ENCODE assay signal across 33 mouse cellular contexts in genomic region chr2:121453917-121454316, GRCm38 (mm10). TPM values are rescaled to one million over a fixed set of nuclear protein-coding genes. Genes with fewer than 3 reads are reported as not detected.
DNase-seq lines count a peak whose midpoint lies in the region; ATAC-seq and TF ChIP-seq lines count a peak whose summit lies in the region.
"Had no signal": no experiment of that assay in that cellular context is flagged by ENCODE, and none has a peak within 500 bp of the region (broad histone marks: within the 10 kb centered on the region; RNA-seq: fewer than 3 reads in every experiment).

No protein-coding gene starts in this region.

- WGBS in heart, embryonic 12.5 days = 81% methylated on average over 6 of the region's 6 CpGs
- 72% methylated on average over 6 of the region's 6 CpGs for WGBS in liver, embryonic 12.5 days (ENCODE audit: insufficient replicate concordance)
- 88% methylated on average over 6 of the region's 6 CpGs for WGBS in liver, embryonic 11.5 days
- WGBS in heart, postnatal 0 days = 86% methylated on average over 6 of the region's 6 CpGs

- intact Hi-C loops in gastrocnemius, adult 2 months (cut with DNase I) = no loop called here

- H3K4me1 ChIP-seq in heart, embryonic 12.5 days (replicated peaks) = peaks cover 39% of the 10 kb centered on the region
- H3K4me1 ChIP-seq in liver, embryonic 12.5 days = peaks cover 48% of the 10 kb centered on the region
- peaks cover 27% of the 10 kb centered on the region for H3K4me1 ChIP-seq in liver, embryonic 11.5 days (replicated peaks; ENCODE audit: control insufficient read depth, insufficient read depth, low read length)
- peaks cover 33% of the 10 kb centered on the region for H3K4me1 ChIP-seq in heart, postnatal 0 days (ENCODE audit: control insufficient read depth, insufficient read depth)

- H3K4me2 ChIP-seq in heart, embryonic 12.5 days = peak overlapping the region; percentile 34
- H3K4me2 ChIP-seq in liver, embryonic 12.5 days = no peak overlapping the region
- no peak overlapping the region for H3K4me2 ChIP-seq in liver, embryonic 11.5 days
- H3K4me2 ChIP-seq in heart, postnatal 0 days (ENCODE audit: low read depth, low read length) = no peak overlapping the region
- H3K4me2 ChIP-seq: embryonic facial prominence, embryonic 12.5 days; hindbrain, embryonic 14.5 days; kidney, embryonic 15.5 days; limb, embryonic 12.5 days had no signal

- no peak for TF ChIP-seq EP300 in heart, postnatal 0 days (IDR thresholded peaks at IDR 0.05; ENCODE audit: low read depth)

- no peak overlapping the region for H3K4me3 ChIP-seq in gastrocnemius, adult 2 months
- no peak overlapping the region for H3K4me3 ChIP-seq in heart, embryonic 12.5 days
- no peak overlapping the region for H3K4me3 ChIP-seq in liver, embryonic 12.5 days
- H3K4me3 ChIP-seq in liver, embryonic 11.5 days (ENCODE audit: low read depth, low read length) = no peak overlapping the region
- no peak overlapping the region for H3K4me3 ChIP-seq in heart, postnatal 0 days (ENCODE audit: low read depth, low read length)
- H3K4me3 ChIP-seq: embryonic facial prominence, embryonic 12.5 days; kidney, embryonic 15.5 days; layer of hippocampus, adult 2 months; left cerebral cortex, adult 2 months; limb, embryonic 12.5 days had no signal

- peak; percentile 22 for DNase-seq in gastrocnemius, adult 2 months
- no peak for DNase-seq in gastrocnemius, postnatal 10 days
- DNase-seq in heart, postnatal 4 days = no peak
- DNase-seq in liver, embryonic 11.5 days (ENCODE audit: low spot score) = no peak
- DNase-seq in heart, postnatal 0 days (ENCODE audit: low spot score) = no peak
- no peak for DNase-seq in thymus, postnatal 25 days
- DNase-seq: adrenal gland, postnatal 14 days; cerebellum, adult 11 months; cerebellum, adult 9-10 months; cerebellum, postnatal 36 days; gastrocnemius, postnatal 14 days; kidney, adult 11 months; kidney, postnatal 36 days; liver, postnatal 0 days; lung, postnatal 4 days; midbrain, embryonic 14.5 days; right cerebral cortex, adult 18-20 months; spleen, adult 18-20 months; thymus, postnatal 14 days had no signal

- H3K27me3 ChIP-seq in heart, embryonic 12.5 days (replicated peaks) = no peaks in the 10 kb centered on the region
- no peaks in the 10 kb centered on the region for H3K27me3 ChIP-seq in liver, embryonic 12.5 days (replicated peaks)
- no peaks in the 10 kb centered on the region for H3K27me3 ChIP-seq in liver, embryonic 11.5 days (replicated peaks; ENCODE audit: control insufficient read depth, insufficient read depth, low read length)
- no peaks in the 10 kb centered on the region for H3K27me3 ChIP-seq in heart, postnatal 0 days (ENCODE audit: control insufficient read depth, insufficient read depth, low read length)
- H3K27me3 ChIP-seq: embryonic facial prominence, embryonic 12.5 days; kidney, embryonic 15.5 days; limb, embryonic 12.5 days had no signal

- no peak overlapping the region for H3K9ac ChIP-seq in heart, embryonic 12.5 days
- no peak overlapping the region for H3K9ac ChIP-seq in liver, embryonic 12.5 days
- no peak overlapping the region for H3K9ac ChIP-seq in liver, embryonic 11.5 days (ENCODE audit: low read depth, low read length)
- no peak overlapping the region for H3K9ac ChIP-seq in heart, postnatal 0 days (replicated peaks; ENCODE audit: low read depth, low read length)
- H3K9ac ChIP-seq: embryonic facial prominence, embryonic 12.5 days; hindbrain, embryonic 14.5 days; kidney, embryonic 15.5 days; limb, embryonic 12.5 days; liver, postnatal 0 days had no signal

- H3K27ac ChIP-seq in gastrocnemius, adult 2 months = peak overlapping the region; percentile 87
- peak overlapping the region; percentile 79 for H3K27ac ChIP-seq in heart, embryonic 12.5 days (ENCODE audit: poor library complexity, severe bottlenecking)
- 0 out of 2 replicates have a peak overlapping the region, but pooled peaks have one; percentile 12 for H3K27ac ChIP-seq in liver, embryonic 12.5 days
- H3K27ac ChIP-seq in liver, embryonic 11.5 days (ENCODE audit: low read depth, low read length) = no peak overlapping the region
- H3K27ac ChIP-seq in heart, postnatal 0 days (ENCODE audit: low read depth) = peak overlapping the region; percentile 61
- H3K27ac ChIP-seq: embryonic facial prominence, embryonic 12.5 days; hindbrain, embryonic 14.5 days; kidney, embryonic 15.5 days; layer of hippocampus, adult 2 months; limb, embryonic 12.5 days had no signal

- no peaks in the 10 kb centered on the region for H3K9me3 ChIP-seq in heart, embryonic 12.5 days (replicated peaks)
- no peaks in the 10 kb centered on the region for H3K9me3 ChIP-seq in liver, embryonic 12.5 days (replicated peaks)
- H3K9me3 ChIP-seq in liver, embryonic 11.5 days (ENCODE audit: control insufficient read depth, low read length) = no peaks in the 10 kb centered on the region
- no peaks in the 10 kb centered on the region for H3K9me3 ChIP-seq in heart, postnatal 0 days (replicated peaks; ENCODE audit: control insufficient read depth, low read length)
- H3K9me3 ChIP-seq: embryonic facial prominence, embryonic 12.5 days; kidney, embryonic 15.5 days; limb, embryonic 12.5 days had no signal

- H3K36me3 ChIP-seq in heart, embryonic 12.5 days = peaks cover 39% of the 10 kb centered on the region
- peaks cover 47% of the 10 kb centered on the region for H3K36me3 ChIP-seq in liver, embryonic 12.5 days
- peaks cover 26% of the 10 kb centered on the region for H3K36me3 ChIP-seq in liver, embryonic 11.5 days (ENCODE audit: control insufficient read depth, insufficient read depth, low read length)
- H3K36me3 ChIP-seq in heart, postnatal 0 days (replicated peaks; ENCODE audit: control insufficient read depth, insufficient read depth, low read length) = peaks cover 29% of the 10 kb centered on the region

- no peak for TF ChIP-seq CTCF in gastrocnemius, adult 2 months (IDR thresholded peaks at IDR 0.05)
- TF ChIP-seq CTCF in heart, postnatal 0 days (IDR thresholded peaks at IDR 0.05; ENCODE audit: low read depth) = no peak

- no peak for ATAC-seq in heart, embryonic 12.5 days (ENCODE audit: insufficient number of reproducible peaks, low FRiP score)
- ATAC-seq in liver, embryonic 12.5 days = no peak
- no peak for ATAC-seq in liver, embryonic 11.5 days (replicated peaks; ENCODE audit: low FRiP score)
- no peak for ATAC-seq in heart, postnatal 0 days (ENCODE audit: insufficient read depth, low read depth)
- ATAC-seq: forebrain, embryonic 16.5 days; inflammation-experienced regulatory T-cells, adult 6 months; liver, postnatal 0 days had no signal

RNA-seq across cellular contexts. Expression of gene Hypk, which starts 0.8 kb away (rescaled TPM):
- total RNA-seq in gastrocnemius, adult 2 months (2021) = 10 to 100 TPM; 21.0 to 21.7 TPM
- 10 to 100 TPM; 23.1 to 30.5 TPM for total RNA-seq in gastrocnemius, postnatal 10 days (2021)
- polyA plus RNA-seq in heart, embryonic 12.5 days (2016; fragmentation: Nextera tagmentation; extraction: Ambion mirVana) = 97.4 and 120 TPM in 2 replicates
- 10 to 100 TPM; 23.4 to 26.1 TPM for total RNA-seq in heart, postnatal 4 days (2021)
- 111 and 127 TPM in 2 replicates for polyA plus RNA-seq in liver, embryonic 12.5 days (2016; fragmentation: Nextera tagmentation; extraction: Ambion mirVana)
- polyA plus RNA-seq in liver, embryonic 11.5 days (2014; fragmentation: Nextera tagmentation; extraction: Ambion mirVana) = 146 and 164 TPM in 2 replicates
- 1.6 and 4.1 TPM in 2 replicates for total RNA-seq in heart, postnatal 0 days (2014; rRNA removed; ENCODE audit: low replicate concordance)
- polyA plus RNA-seq in heart, postnatal 0 days (2015; fragmentation: Nextera tagmentation; extraction: Ambion mirVana) = 105 and 111 TPM in 2 replicates

RNA-seq across cellular contexts. Expression of gene Serinc4, which starts 2.7 kb away (rescaled TPM):
- total RNA-seq in gastrocnemius, adult 2 months (2021) = not detected
- under 1 TPM in 1 of 2 experiments, not detected in 1; 0.21 TPM for total RNA-seq in gastrocnemius, postnatal 10 days (2021)
- 0.12 and 0.13 TPM in 2 replicates for polyA plus RNA-seq in heart, embryonic 12.5 days (2016; fragmentation: Nextera tagmentation; extraction: Ambion mirVana)
- under 1 TPM; 0.16 to 0.19 TPM for total RNA-seq in heart, postnatal 4 days (2021)
- polyA plus RNA-seq in liver, embryonic 12.5 days (2016; fragmentation: Nextera tagmentation; extraction: Ambion mirVana) = 0.13 TPM in 1 of 2 replicates, not detected in the other
- 0.12 TPM in 1 of 2 replicates, not detected in the other for polyA plus RNA-seq in liver, embryonic 11.5 days (2014; fragmentation: Nextera tagmentation; extraction: Ambion mirVana)
- total RNA-seq in heart, postnatal 0 days (2014; rRNA removed; ENCODE audit: low replicate concordance) = 0.39 TPM in 1 of 2 replicates, not detected in the other
- polyA plus RNA-seq in heart, postnatal 0 days (2015; fragmentation: Nextera tagmentation; extraction: Ambion mirVana) = 0.04 and 0.12 TPM in 2 replicates
- total RNA-seq: adrenal gland, postnatal 14 days; gastrocnemius, postnatal 14 days; liver, adult 2 months had no signal
- polyA plus RNA-seq: embryonic facial prominence, embryonic 12.5 days; limb, embryonic 12.5 days; liver, postnatal 0 days had no signal

RNA-seq across cellular contexts. Expression of gene Serf2, which starts 4.9 kb away (rescaled TPM):
- total RNA-seq in gastrocnemius, adult 2 months (2021) = 100 to 1,000 TPM; 286 to 358 TPM
- total RNA-seq in gastrocnemius, postnatal 10 days (2021) = 100 to 1,000 TPM; 375 to 398 TPM
- polyA plus RNA-seq in heart, embryonic 12.5 days (2016; fragmentation: Nextera tagmentation; extraction: Ambion mirVana) = 610 and 670 TPM in 2 replicates
- total RNA-seq in heart, postnatal 4 days (2021) = 100 to 1,000 TPM; 350 to 387 TPM
- polyA plus RNA-seq in liver, embryonic 12.5 days (2016; fragmentation: Nextera tagmentation; extraction: Ambion mirVana) = 321 and 334 TPM in 2 replicates
- 385 and 481 TPM in 2 replicates for polyA plus RNA-seq in liver, embryonic 11.5 days (2014; fragmentation: Nextera tagmentation; extraction: Ambion mirVana)
- 1,358 and 1,465 TPM in 2 replicates for total RNA-seq in heart, postnatal 0 days (2014; rRNA removed; ENCODE audit: low replicate concordance)
- polyA plus RNA-seq in heart, postnatal 0 days (2015; fragmentation: Nextera tagmentation; extraction: Ambion mirVana) = 616 and 625 TPM in 2 replicates

RNA-seq across cellular contexts. Expression of gene Ell3, which starts 9.8 kb away (rescaled TPM):
- not detected for total RNA-seq in gastrocnemius, adult 2 months (2021)
- not detected for total RNA-seq in gastrocnemius, postnatal 10 days (2021)
- 1.0 and 1.4 TPM in 2 replicates for polyA plus RNA-seq in heart, embryonic 12.5 days (2016; fragmentation: Nextera tagmentation; extraction: Ambion mirVana)
- total RNA-seq in heart, postnatal 4 days (2021) = under 1 TPM in 1 of 2 experiments, not detected in 1; 0.31 TPM
- 1.4 and 1.6 TPM in 2 replicates for polyA plus RNA-seq in liver, embryonic 12.5 days (2016; fragmentation: Nextera tagmentation; extraction: Ambion mirVana)
- polyA plus RNA-seq in liver, embryonic 11.5 days (2014; fragmentation: Nextera tagmentation; extraction: Ambion mirVana) = 2.6 and 4.3 TPM in 2 replicates
- total RNA-seq in heart, postnatal 0 days (2014; rRNA removed; ENCODE audit: low replicate concordance) = not detected in 2 replicates
- 0.36 and 0.55 TPM in 2 replicates for polyA plus RNA-seq in heart, postnatal 0 days (2015; fragmentation: Nextera tagmentation; extraction: Ambion mirVana)
- total RNA-seq: gastrocnemius, postnatal 14 days; granulocyte monocyte progenitor cell, adult 5-6 weeks; layer of hippocampus, adult 2 months; layer of hippocampus, postnatal 14 days; left cerebral cortex, adult 2 months; left cerebral cortex, postnatal 25 days had no signal

RNA-seq across cellular contexts. Expression of gene Mfap1b, which starts 19.9 kb away (rescaled TPM):
- 10 to 100 TPM; 24.2 to 27.6 TPM for total RNA-seq in gastrocnemius, adult 2 months (2021)
- total RNA-seq in gastrocnemius, postnatal 10 days (2021) = 10 to 100 TPM; 23.3 to 24.8 TPM
- polyA plus RNA-seq in heart, embryonic 12.5 days (2016; fragmentation: Nextera tagmentation; extraction: Ambion mirVana) = 48.4 and 49.0 TPM in 2 replicates
- total RNA-seq in heart, postnatal 4 days (2021) = 10 to 100 TPM; 21.6 to 24.5 TPM
- 32.2 and 34.4 TPM in 2 replicates for polyA plus RNA-seq in liver, embryonic 12.5 days (2016; fragmentation: Nextera tagmentation; extraction: Ambion mirVana)
- polyA plus RNA-seq in liver, embryonic 11.5 days (2014; fragmentation: Nextera tagmentation; extraction: Ambion mirVana) = 43.2 and 44.0 TPM in 2 replicates
- 13.4 and 15.0 TPM in 2 replicates for total RNA-seq in heart, postnatal 0 days (2014; rRNA removed; ENCODE audit: low replicate concordance)
- 35.9 and 36.4 TPM in 2 replicates for polyA plus RNA-seq in heart, postnatal 0 days (2015; fragmentation: Nextera tagmentation; extraction: Ambion mirVana)
